Mouse (Mus musculus) bone marrow macrophage, adult 2 months (primary cell): Measurements from ENCODE around the gene Sestd1.

ENCODE experiments used
- CTCF ChIP-seq: IDR thresholded peaks from 2 replicates; pipeline ENCODE4 v1.5.1; 2012; ENCODE audit warnings: low read depth, mild to moderate bottlenecking, low read length, moderate library complexity
- POLR2A ChIP-seq: IDR thresholded peaks from 2 replicates; pipeline ENCODE4 v1.6.1; 2012; ENCODE audit warnings: mild to moderate bottlenecking, low read depth, low read length, borderline replicate concordance

- TF ChIP-seq CTCF: no peak
- TF ChIP-seq POLR2A: no peak
Measured at GRCm38 (mm10) chr2:77327246-77327645, 46.9 kb upstream of the Sestd1 start.
